Mouse (Mus musculus): ENCODE data around the gene Tcf12. TPM values are rescaled to one million over a fixed set of nuclear protein-coding genes. Genes with fewer than 3 reads are reported as not detected.

Gene Tcf12
- polyA plus RNA-seq, 1 experiment from 2014 or later = 37.2 TPM

DNA sequence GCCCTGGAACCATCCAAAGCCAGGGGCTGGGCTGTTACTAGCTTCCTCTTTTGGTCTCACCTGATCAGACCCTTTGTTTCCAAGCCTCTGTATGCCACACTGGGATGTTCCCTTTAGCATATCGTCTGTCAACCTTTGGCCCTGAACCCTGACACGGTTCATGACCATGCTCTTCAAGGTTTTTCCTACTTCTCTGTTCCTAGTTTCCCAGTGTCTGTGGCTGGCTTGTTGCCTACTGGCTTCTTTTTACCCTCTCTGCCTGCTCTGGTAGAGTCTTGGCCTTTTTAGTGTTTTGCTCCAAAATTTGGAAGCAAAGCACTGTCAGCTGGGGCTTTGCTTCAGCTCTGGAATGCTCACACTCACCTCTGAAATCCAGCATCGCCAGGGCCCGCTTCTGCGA is 281.3 kb downstream of the Tcf12 start:
- no peak overlapping the region for H3K4me3 ChIP-seq (ENCODE audit: low read depth, low read length)
- no peaks in the 10 kb centered on the region for H3K27me3 ChIP-seq (replicated peaks; ENCODE audit: control insufficient read depth, insufficient read depth, low read length)
- H3K4me1 ChIP-seq (replicated peaks; ENCODE audit: control insufficient read depth, insufficient read depth, low read length) = no peaks in the 10 kb centered on the region; the same call in 1 of the 2 replicates
- WGBS = 79% methylated on average over 5 of the region's 5 CpGs
- H3K36me3 ChIP-seq (ENCODE audit: control insufficient read depth, insufficient read depth, low read length) = no peaks in the 10 kb centered on the region
- no peaks in the 10 kb centered on the region for H3K9me3 ChIP-seq (ENCODE audit: control insufficient read depth, low read length)
- DNase-seq (ENCODE audit: low spot score) (no peak), ATAC-seq (replicated peaks; ENCODE audit: low FRiP score) (no peak)
- no peak overlapping the region for H3K27ac ChIP-seq (ENCODE audit: low read depth, low read length)
- H3K9ac ChIP-seq (ENCODE audit: low read depth, low read length) = no peak overlapping the region
- no peak overlapping the region for H3K4me2 ChIP-seq

DNA sequence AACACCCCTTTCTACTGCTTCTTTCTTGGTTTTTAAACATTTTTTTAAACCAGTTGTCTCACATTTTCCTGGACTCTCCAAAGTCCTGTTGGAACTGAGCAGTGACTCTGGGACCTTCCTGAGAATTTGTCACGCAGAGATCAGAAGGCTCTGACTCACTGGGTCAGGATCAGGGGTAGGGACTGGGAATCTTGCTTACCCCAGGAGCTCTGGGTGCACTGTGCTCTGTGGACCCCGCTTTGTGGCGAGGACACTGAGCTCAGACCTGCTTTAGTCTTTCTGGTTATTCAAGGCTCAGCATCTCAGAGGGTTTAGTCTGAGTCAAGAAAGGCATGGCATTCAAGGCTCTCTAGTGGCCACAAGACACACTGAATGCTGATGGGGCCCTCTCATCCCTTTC is 281.9 kb downstream of the Tcf12 start:
- DNase-seq (ENCODE audit: low spot score) = no peak
- WGBS = 85% methylated on average over 3 of the region's 3 CpGs
- no peaks in the 10 kb centered on the region for H3K36me3 ChIP-seq (ENCODE audit: control insufficient read depth, insufficient read depth, low read length)
- no peak overlapping the region for H3K4me2 ChIP-seq
- H3K4me1 ChIP-seq (replicated peaks; ENCODE audit: control insufficient read depth, insufficient read depth, low read length) = no peaks in the 10 kb centered on the region; the same call in 1 of the 2 replicates
- no peak overlapping the region for H3K4me3 ChIP-seq (ENCODE audit: low read depth, low read length)
- H3K27me3 ChIP-seq (replicated peaks; ENCODE audit: control insufficient read depth, insufficient read depth, low read length) = no peaks in the 10 kb centered on the region
- H3K27ac ChIP-seq (ENCODE audit: low read depth, low read length) = no peak overlapping the region
- ATAC-seq (replicated peaks; ENCODE audit: low FRiP score) = no peak
- H3K9ac ChIP-seq (ENCODE audit: low read depth, low read length) = no peak overlapping the region
- no peaks in the 10 kb centered on the region for H3K9me3 ChIP-seq (ENCODE audit: control insufficient read depth, low read length)

DNA sequence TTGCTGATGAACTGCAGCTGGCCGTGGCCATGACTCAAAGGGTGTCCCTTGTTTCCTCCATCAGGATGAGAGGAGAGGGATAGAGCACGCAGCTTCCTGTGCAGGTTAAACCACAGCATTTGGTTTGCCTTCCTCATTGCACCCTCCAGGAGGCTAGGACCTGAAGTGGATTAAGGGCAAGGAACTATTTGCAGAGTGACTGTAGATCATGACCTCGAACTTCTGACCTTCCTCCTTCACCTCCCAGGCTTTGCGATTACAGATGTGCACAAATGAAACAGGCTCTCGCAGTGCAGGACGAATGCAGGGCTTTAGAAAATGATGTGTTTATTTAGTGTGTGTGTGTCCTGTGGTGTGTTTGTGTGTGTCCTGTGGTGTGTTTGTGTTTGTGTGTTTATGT is 282.5 kb downstream of the Tcf12 start:
- 46% methylated on average over 6 of the region's 6 CpGs for WGBS
- ATAC-seq (replicated peaks; ENCODE audit: low FRiP score) (no peak), DNase-seq (ENCODE audit: low spot score) (no peak)
- H3K27me3 ChIP-seq (replicated peaks; ENCODE audit: control insufficient read depth, insufficient read depth, low read length) = no peaks in the 10 kb centered on the region
- no peaks in the 10 kb centered on the region for H3K9me3 ChIP-seq (ENCODE audit: control insufficient read depth, low read length)
- H3K36me3 ChIP-seq (ENCODE audit: control insufficient read depth, insufficient read depth, low read length) = no peaks in the 10 kb centered on the region
- no peak overlapping the region for H3K27ac ChIP-seq (ENCODE audit: low read depth, low read length)
- H3K4me2 ChIP-seq = no peak overlapping the region
- no peaks in the 10 kb centered on the region; the same call in 1 of the 2 replicates for H3K4me1 ChIP-seq (replicated peaks; ENCODE audit: control insufficient read depth, insufficient read depth, low read length)
- no peak overlapping the region for H3K9ac ChIP-seq (ENCODE audit: low read depth, low read length)
- no peak overlapping the region for H3K4me3 ChIP-seq (ENCODE audit: low read depth, low read length)

- Histone ChIP-seq H3K36me3 (ENCODE audit: control insufficient read depth, insufficient read depth, low read length) (no peaks in the 10 kb centered on the region), H3K9ac (ENCODE audit: low read depth, low read length) (no peak overlapping the region), H3K27me3 (replicated peaks; ENCODE audit: control insufficient read depth, insufficient read depth, low read length) (no peaks in the 10 kb centered on the region), H3K4me2 (no peak overlapping the region), H3K4me3 (ENCODE audit: low read depth, low read length) (no peak overlapping the region), H3K9me3 (ENCODE audit: control insufficient read depth, low read length) (no peaks in the 10 kb centered on the region), H3K27ac (ENCODE audit: low read depth, low read length) (no peak overlapping the region), H3K4me1 (replicated peaks; ENCODE audit: control insufficient read depth, insufficient read depth, low read length) (no peaks in the 10 kb centered on the region; the same call in 1 of the 2 replicates)
- 93% methylated on average over 5 of the region's 5 CpGs for WGBS
- ATAC-seq (replicated peaks; ENCODE audit: low FRiP score) (no peak), DNase-seq (ENCODE audit: low spot score) (no peak)
These were observed 284.3 kb downstream of the Tcf12 start for GRCm38 (mm10) chr9:71827371-71827770.

DNA sequence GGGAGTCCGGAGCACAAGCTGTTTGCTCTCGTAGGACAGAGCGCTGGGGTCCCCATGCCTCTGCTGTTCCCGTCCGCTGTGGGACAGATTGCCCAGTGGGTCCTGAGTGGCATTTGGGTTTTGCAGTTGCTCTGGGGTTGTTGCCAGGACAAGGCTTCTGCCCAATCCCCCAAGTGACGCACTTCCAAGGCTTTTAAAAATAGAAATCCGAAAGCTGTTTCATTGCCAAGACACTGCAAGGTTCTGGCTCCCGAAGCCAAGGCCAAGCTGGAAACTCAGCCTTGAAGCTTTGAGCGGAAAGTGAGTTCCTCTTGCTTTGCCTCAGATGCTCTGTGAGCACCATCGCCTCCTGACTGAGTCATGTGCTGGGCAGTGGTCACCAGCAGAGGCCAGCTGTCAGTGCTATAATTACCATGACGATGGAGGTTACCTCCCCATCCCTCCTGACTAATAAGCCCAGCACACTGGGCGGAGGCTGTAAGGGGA is 285.6 kb downstream of the Tcf12 start:
- WGBS = 82% methylated on average over 12 of the region's 12 CpGs
- no peaks in the 10 kb centered on the region for H3K27me3 ChIP-seq (replicated peaks; ENCODE audit: control insufficient read depth, insufficient read depth, low read length)
- H3K4me3 ChIP-seq (ENCODE audit: low read depth, low read length) = no peak overlapping the region
- no peaks in the 10 kb centered on the region for H3K36me3 ChIP-seq (ENCODE audit: control insufficient read depth, insufficient read depth, low read length)
- no peak overlapping the region for H3K4me2 ChIP-seq
- no peaks in the 10 kb centered on the region for H3K9me3 ChIP-seq (ENCODE audit: control insufficient read depth, low read length)
- H3K27ac ChIP-seq (ENCODE audit: low read depth, low read length) = no peak overlapping the region
- no peak for ATAC-seq (replicated peaks; ENCODE audit: low FRiP score)
- no peak overlapping the region for H3K9ac ChIP-seq (ENCODE audit: low read depth, low read length)
- H3K4me1 ChIP-seq (replicated peaks; ENCODE audit: control insufficient read depth, insufficient read depth, low read length) = no peaks in the 10 kb centered on the region
- no peak for DNase-seq (ENCODE audit: low spot score)

DNA sequence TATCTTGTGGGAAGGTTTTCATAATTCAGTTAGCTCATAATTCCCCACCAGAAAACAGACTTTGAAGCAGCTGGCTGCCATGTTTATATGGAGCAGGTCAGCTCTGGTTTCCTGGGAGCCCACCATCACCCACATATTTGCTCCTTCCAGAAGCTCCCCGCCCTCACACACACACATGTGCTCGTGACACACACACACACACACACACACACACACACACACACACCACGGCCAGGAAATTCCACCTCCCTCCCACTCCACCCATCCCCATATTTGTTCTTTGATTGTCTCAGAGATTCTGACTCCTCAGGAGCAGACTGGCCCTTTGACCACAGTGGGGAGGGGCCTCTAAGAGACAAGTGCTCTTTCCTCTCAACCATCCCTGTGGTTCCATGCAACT is 289.7 kb downstream of the Tcf12 start:
- no peak for ATAC-seq (replicated peaks; ENCODE audit: low FRiP score)
- H3K27me3 ChIP-seq (replicated peaks; ENCODE audit: control insufficient read depth, insufficient read depth, low read length) = no peaks in the 10 kb centered on the region

DNA sequence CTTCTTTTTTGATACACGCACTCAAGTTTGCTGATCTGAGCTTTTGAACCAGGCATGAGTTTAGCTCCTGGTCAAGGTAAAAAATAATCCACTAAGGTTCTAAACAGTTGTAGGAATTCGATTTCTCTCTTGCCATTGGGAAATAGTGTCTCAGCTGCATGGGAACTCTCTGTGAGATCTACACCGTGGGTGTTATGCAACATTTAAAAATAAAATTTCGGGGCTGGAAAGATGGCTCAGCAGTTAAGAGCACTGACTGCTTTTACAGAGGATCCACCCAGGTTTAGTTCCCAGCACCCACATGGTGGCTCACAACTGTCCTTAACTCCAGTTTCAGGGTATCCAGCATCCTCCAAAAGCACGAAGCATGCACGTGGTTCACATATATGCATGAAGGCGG is 293.2 kb downstream of the Tcf12 start:
- Histone ChIP-seq H3K9me3 (ENCODE audit: control insufficient read depth, low read length) (no peaks in the 10 kb centered on the region), H3K27me3 (replicated peaks; ENCODE audit: control insufficient read depth, insufficient read depth, low read length) (no peaks in the 10 kb centered on the region), H3K4me1 (replicated peaks; ENCODE audit: control insufficient read depth, insufficient read depth, low read length) (no peaks in the 10 kb centered on the region), H3K4me2 (no peak overlapping the region), H3K36me3 (ENCODE audit: control insufficient read depth, insufficient read depth, low read length) (no peaks in the 10 kb centered on the region), H3K27ac (ENCODE audit: low read depth, low read length) (no peak overlapping the region), H3K9ac (ENCODE audit: low read depth, low read length) (no peak overlapping the region), H3K4me3 (ENCODE audit: low read depth, low read length) (no peak overlapping the region)
- DNase-seq (ENCODE audit: low spot score) (no peak), ATAC-seq (replicated peaks; ENCODE audit: low FRiP score) (no peak)
- 79% methylated on average over 7 of the region's 7 CpGs for WGBS

More for the DNA sequence above, 289.7 kb downstream of the Tcf12 start:
- Histone ChIP-seq H3K4me1 (replicated peaks; ENCODE audit: control insufficient read depth, insufficient read depth, low read length) (no peaks in the 10 kb centered on the region), H3K36me3 (ENCODE audit: control insufficient read depth, insufficient read depth, low read length) (no peaks in the 10 kb centered on the region), H3K9me3 (ENCODE audit: control insufficient read depth, low read length) (no peaks in the 10 kb centered on the region), H3K27ac (ENCODE audit: low read depth, low read length) (no peak overlapping the region), H3K4me2 (no peak overlapping the region), H3K4me3 (ENCODE audit: low read depth, low read length) (no peak overlapping the region), H3K9ac (ENCODE audit: low read depth, low read length) (no peak overlapping the region)
- 63% methylated on average over 3 of the region's 3 CpGs for WGBS
- no peak for DNase-seq (ENCODE audit: low spot score)

GRCm38 (mm10) chr9:71816121-71816520 is 295.6 kb downstream of the Tcf12 start:
- no peak overlapping the region for H3K4me3 ChIP-seq (ENCODE audit: low read depth, low read length)
- no peak for DNase-seq (ENCODE audit: low spot score)
- H3K4me2 ChIP-seq = no peak overlapping the region
- no peak for ATAC-seq (replicated peaks; ENCODE audit: low FRiP score)
- no peaks in the 10 kb centered on the region for H3K9me3 ChIP-seq (ENCODE audit: control insufficient read depth, low read length)
- no peaks in the 10 kb centered on the region for H3K27me3 ChIP-seq (replicated peaks; ENCODE audit: control insufficient read depth, insufficient read depth, low read length)
- no peak overlapping the region for H3K27ac ChIP-seq (ENCODE audit: low read depth, low read length)
- WGBS = 55% methylated on average over 3 of the region's 3 CpGs
- H3K36me3 ChIP-seq (ENCODE audit: control insufficient read depth, insufficient read depth, low read length) = no peaks in the 10 kb centered on the region
- no peaks in the 10 kb centered on the region for H3K4me1 ChIP-seq (replicated peaks; ENCODE audit: control insufficient read depth, insufficient read depth, low read length)
- no peak overlapping the region for H3K9ac ChIP-seq (ENCODE audit: low read depth, low read length)

DNA sequence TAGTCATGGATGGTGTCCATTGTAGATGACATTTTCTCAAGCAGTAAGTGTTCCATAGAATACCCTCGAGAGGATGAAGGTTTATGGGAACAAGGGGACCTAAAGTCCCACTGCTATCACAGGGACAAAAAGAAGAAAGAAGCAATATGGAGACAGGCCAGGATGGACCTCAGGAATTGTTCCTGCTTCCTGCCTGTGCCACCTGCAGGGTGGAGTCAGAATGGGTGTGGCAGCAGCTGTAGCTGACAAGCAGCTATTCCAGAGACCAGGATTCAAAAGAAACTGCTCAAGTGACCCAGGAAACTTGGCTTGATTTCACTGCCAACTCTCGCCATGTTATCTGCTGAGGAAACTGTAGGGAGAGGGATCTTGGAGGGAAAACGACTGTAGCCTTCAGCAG is 298.1 kb downstream of the Tcf12 start:
- Histone ChIP-seq H3K27me3 (replicated peaks; ENCODE audit: control insufficient read depth, insufficient read depth, low read length) (no peaks in the 10 kb centered on the region), H3K4me2 (no peak overlapping the region), H3K4me3 (ENCODE audit: low read depth, low read length) (no peak overlapping the region), H3K4me1 (replicated peaks; ENCODE audit: control insufficient read depth, insufficient read depth, low read length) (no peaks in the 10 kb centered on the region), H3K9me3 (ENCODE audit: control insufficient read depth, low read length) (no peaks in the 10 kb centered on the region), H3K9ac (ENCODE audit: low read depth, low read length) (no peak overlapping the region), H3K27ac (ENCODE audit: low read depth, low read length) (no peak overlapping the region), H3K36me3 (ENCODE audit: control insufficient read depth, insufficient read depth, low read length) (no peaks in the 10 kb centered on the region)
- DNase-seq (ENCODE audit: low spot score) = no peak
- 73% methylated on average over 3 of the region's 3 CpGs for WGBS
- ATAC-seq (replicated peaks; ENCODE audit: low FRiP score) = no peak
